Mouse (Mus musculus): ENCODE results near the gene Ccna1. TPM values are rescaled to one million over a fixed set of nuclear protein-coding genes. Genes with fewer than 3 reads are reported as not detected.

Gene Ccna1
- not detected in 2 replicates for polyA plus RNA-seq (2012; ENCODE audit: insufficient read depth, low replicate concordance)

DNA sequence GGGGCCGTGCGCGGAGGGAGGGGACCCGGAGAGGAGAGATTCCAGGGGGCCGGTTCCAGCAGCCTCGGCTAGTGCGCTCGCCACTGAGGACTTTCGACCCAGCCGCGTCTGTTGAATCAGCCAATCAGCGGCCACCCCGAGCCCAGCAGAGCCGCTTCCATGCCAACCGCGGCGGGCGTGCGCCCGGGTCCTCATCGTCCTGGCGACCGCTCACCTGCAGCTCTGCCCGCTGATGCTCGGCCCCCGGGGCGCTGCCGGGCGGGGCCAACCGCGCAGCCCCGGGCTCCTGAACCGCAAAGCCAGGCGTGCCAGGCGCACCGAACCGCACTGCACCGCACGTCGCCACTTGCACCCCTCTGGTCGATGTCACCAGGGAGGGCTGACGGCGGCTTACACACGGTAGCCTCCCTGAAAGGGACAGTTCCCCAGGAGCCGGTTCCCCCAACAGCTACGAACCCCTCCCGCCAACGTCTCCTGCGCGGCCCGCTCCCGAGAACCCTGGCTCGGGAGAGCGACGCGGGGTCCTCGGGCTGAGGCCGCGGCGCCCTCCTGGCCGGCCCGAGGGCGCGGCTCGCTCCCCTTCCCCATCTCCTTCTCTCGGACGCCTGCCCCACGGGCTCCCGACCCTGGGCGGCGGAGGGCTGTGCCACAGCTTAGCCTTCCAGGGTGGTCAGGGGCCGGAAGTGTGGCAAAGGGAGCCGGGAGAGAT is at the start of gene Ccna1:
Gene Ccna1, minus strand, starts transcription at position 464 of the 709 bp plus-strand sequence.
- Histone ChIP-seq H3K4me3 (replicated peaks) (peak within 1 kb of the TSS; percentile 33), H3K36me3 (replicated peaks; ENCODE audit: low read length) (no peaks in the 10 kb centered on the region), H3K4me1 (0 out of 2 replicates have a peak, but pooled peaks cover 4% of the 10 kb centered on the region), H3K9me3 (peaks cover 8% of the 10 kb centered on the region; the same call in 1 of the 2 replicates), H3K27me3 (replicated peaks) (peaks cover 31% of the 10 kb centered on the region)
- TF ChIP-seq FLI1 (IDR thresholded peaks at IDR 0.05; ENCODE audit: low read length), result no peak
- no peak for TF ChIP-seq GATA1 (IDR thresholded peaks at IDR 0.05; ENCODE audit: borderline replicate concordance, low read length)

DNA sequence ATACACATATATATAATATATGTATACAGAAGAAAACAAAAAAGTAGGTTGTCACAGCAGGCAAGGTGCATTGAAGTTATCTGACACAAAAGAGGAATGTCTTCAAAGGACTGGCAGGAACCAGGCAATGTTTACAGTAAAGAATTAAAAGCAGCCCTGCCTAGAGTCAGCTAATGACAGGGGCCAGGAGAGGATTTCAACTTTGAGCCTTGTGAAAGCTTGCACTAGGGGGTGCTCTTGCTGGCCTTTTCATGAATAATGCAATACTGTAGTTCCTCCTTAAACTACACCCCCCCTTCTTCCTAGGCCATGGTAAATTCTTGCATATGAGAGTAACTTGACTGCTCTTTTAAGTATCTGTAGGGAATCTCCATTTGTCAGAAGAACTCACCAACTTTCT is 45.8 kb upstream of the Ccna1 start:
- no peak overlapping the region for H3K4me3 ChIP-seq (replicated peaks)
- H3K4me1 ChIP-seq, result no peaks in the 10 kb centered on the region; the same call in 1 of the 2 replicates
- H3K36me3 ChIP-seq (replicated peaks; ENCODE audit: low read length), result no peaks in the 10 kb centered on the region
- peaks cover 2% of the 10 kb centered on the region for H3K27me3 ChIP-seq (replicated peaks)
- peaks cover 33% of the 10 kb centered on the region for H3K9me3 ChIP-seq
- TF ChIP-seq FLI1 (IDR thresholded peaks at IDR 0.05; ENCODE audit: low read length), result no peak
- no peak for TF ChIP-seq GATA1 (IDR thresholded peaks at IDR 0.05; ENCODE audit: borderline replicate concordance, low read length)

DNA sequence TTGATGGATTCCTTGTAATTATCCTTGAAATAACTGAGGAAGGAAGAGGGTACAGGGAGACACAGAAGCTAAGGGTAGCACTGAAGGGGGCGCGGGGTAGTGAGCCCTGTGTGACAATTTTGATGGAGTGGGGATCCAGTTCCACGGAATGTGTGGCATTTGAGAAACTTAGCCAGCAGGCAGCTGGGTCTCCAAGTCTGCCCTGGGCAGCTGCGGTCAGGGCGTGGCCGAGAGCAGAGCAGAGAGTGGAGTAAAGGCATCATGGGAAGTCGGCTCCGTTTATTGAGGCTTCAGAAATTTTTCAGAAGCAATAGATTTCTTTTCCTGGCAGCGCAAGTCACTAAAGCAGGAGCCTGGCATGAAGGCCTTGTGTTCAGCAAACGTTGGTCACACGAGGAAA is 43.7 kb upstream of the Ccna1 start:
- Histone ChIP-seq H3K36me3 (replicated peaks; ENCODE audit: low read length) (no peaks in the 10 kb centered on the region), H3K4me3 (replicated peaks) (no peak overlapping the region), H3K9me3 (peaks cover 16% of the 10 kb centered on the region), H3K27me3 (replicated peaks) (peaks cover 2% of the 10 kb centered on the region), H3K4me1 (no peaks in the 10 kb centered on the region; the same call in 1 of the 2 replicates)
- TF ChIP-seq FLI1 (IDR thresholded peaks at IDR 0.05; ENCODE audit: low read length), result no peak
- TF ChIP-seq GATA1 (IDR thresholded peaks at IDR 0.05; ENCODE audit: borderline replicate concordance, low read length), result no peak

DNA sequence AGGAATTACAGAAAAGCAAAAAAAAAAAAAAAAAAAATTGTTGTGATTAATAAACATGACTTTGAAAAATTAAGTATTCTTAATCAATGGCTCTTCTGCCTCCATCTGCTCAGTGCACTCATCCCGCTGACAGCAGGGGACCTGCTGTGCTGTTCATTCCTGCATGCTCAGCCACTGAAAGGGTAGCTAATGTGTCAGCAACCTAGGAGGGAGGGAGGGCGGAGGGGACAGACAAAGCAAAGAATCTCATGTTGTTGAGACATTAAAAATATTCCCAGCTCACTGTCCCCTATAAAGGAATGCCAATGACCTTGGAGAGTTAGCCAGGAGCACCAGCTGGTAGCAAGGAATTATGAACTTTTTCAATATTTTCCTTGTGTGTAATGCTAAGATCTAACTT is 42.7 kb upstream of the Ccna1 start:
- H3K4me3 ChIP-seq (replicated peaks), result no peak overlapping the region
- no peaks in the 10 kb centered on the region for H3K4me1 ChIP-seq
- no peaks in the 10 kb centered on the region for H3K36me3 ChIP-seq (replicated peaks; ENCODE audit: low read length)

DNA sequence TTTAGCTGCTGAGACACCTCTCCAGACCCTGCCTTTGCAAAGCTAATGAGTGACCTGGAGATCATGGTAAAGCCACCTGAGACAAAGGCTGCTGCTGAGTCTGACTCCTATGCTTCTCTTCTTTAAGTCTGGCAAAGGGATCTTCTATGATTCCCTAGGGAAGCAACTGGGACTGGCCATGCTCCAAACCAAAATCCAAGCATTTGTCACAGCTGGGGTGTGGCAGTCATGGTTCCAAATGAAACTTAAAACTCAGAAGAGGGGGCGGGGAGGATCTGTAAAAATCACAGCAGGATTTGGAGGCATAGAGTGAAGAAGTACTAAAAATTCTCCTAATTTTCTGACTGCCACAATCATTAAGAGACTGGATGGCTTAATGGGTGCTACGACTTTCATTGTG is 41.9 kb upstream of the Ccna1 start:
- Histone ChIP-seq H3K27me3 (replicated peaks) (peaks cover 2% of the 10 kb centered on the region), H3K36me3 (replicated peaks; ENCODE audit: low read length) (no peaks in the 10 kb centered on the region), H3K9me3 (peaks cover 10% of the 10 kb centered on the region), H3K4me1 (no peaks in the 10 kb centered on the region), H3K4me3 (replicated peaks) (no peak overlapping the region)
- TF ChIP-seq FLI1 (IDR thresholded peaks at IDR 0.05; ENCODE audit: low read length) (no peak), GATA1 (IDR thresholded peaks at IDR 0.05; ENCODE audit: borderline replicate concordance, low read length) (no peak)

More for the DNA sequence above, 42.7 kb upstream of the Ccna1 start:
- peaks cover 2% of the 10 kb centered on the region for H3K27me3 ChIP-seq (replicated peaks)
- peaks cover 10% of the 10 kb centered on the region for H3K9me3 ChIP-seq
- TF ChIP-seq GATA1 (IDR thresholded peaks at IDR 0.05; ENCODE audit: borderline replicate concordance, low read length) (no peak), FLI1 (IDR thresholded peaks at IDR 0.05; ENCODE audit: low read length) (no peak)

DNA sequence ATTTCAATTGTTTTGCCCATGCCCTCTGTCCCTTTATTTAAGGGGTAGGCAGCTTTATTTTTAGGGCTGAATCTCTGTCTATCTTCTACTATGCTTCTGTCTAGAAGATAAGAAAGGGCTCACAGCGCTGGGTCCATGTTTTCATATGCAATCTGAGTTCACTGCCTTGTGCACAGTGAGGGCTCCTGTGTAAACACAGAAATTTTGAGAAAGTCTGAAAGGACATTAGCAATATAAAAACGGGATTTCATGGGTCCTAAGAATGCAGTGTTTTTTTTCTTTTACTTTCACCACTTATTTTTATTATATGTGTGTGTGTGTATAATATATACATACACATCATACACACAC is 41.3 kb upstream of the Ccna1 start:
- Histone ChIP-seq H3K9me3 (peaks cover 10% of the 10 kb centered on the region), H3K4me1 (no peaks in the 10 kb centered on the region), H3K36me3 (replicated peaks; ENCODE audit: low read length) (no peaks in the 10 kb centered on the region), H3K27me3 (replicated peaks) (peaks cover 2% of the 10 kb centered on the region), H3K4me3 (replicated peaks) (no peak overlapping the region)
- TF ChIP-seq GATA1 (IDR thresholded peaks at IDR 0.05; ENCODE audit: borderline replicate concordance, low read length), result no peak

DNA sequence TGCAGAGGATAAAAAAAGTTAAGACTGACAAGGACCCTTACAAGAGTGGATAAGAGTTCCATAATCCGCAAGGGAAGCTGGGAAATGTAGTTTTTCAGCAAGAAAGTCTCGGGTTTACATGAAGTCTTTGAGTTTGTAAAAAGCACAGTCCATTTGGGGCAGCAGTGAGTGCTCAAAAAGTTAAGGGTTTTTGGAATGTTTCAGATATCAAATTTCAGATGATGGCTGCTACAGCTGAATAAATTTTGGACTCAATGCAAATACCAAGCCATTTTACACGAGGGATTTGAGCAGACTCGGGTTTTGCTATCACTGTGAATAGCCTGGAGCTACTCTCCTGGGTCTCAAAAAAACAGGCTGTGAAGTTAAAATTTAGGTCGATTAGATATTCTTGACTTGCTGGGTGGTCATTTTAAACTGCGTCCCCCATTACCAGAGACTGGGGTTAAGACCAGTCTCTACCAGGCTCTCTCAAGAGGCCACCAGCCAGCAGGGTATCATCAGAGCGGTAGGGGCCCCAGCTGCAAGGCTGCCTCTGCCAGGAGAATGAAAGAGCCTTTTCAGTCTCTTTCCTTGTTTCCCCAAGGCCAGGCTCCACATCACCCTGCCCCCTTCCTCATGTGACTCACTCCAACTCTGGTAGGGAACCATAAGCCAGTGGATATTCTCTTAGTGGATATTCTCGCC is 40.8 kb upstream of the Ccna1 start:
- H3K27me3 ChIP-seq (replicated peaks), result peaks cover 2% of the 10 kb centered on the region
- peaks cover 10% of the 10 kb centered on the region for H3K9me3 ChIP-seq
- H3K36me3 ChIP-seq (replicated peaks; ENCODE audit: low read length), result no peaks in the 10 kb centered on the region
- H3K4me3 ChIP-seq (replicated peaks), result no peak overlapping the region
- no peaks in the 10 kb centered on the region for H3K4me1 ChIP-seq
- no peak for TF ChIP-seq GATA1 (IDR thresholded peaks at IDR 0.05; ENCODE audit: borderline replicate concordance, low read length)
- TF ChIP-seq FLI1 (IDR thresholded peaks at IDR 0.05; ENCODE audit: low read length), result no peak

DNA sequence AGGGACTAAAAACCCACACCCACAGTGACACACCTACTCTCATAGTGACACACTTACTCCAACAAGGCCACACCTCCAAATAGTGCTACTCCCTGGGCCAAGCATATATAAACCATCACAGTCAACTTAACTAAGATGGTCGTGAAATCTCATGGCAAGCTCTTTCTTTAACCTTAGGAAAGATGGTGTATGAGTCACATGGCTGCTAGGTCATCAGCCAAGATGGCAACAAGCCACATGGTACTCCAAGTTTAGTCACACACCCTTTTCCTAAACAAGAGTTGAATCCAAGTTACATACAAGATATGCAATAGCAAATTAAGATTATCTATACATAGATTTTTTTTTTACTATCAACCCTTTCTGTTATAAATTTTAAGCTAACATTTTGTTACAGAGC is 37.9 kb upstream of the Ccna1 start:
- TF ChIP-seq GATA1 (IDR thresholded peaks at IDR 0.05; ENCODE audit: borderline replicate concordance, low read length) (no peak), FLI1 (IDR thresholded peaks at IDR 0.05; ENCODE audit: low read length) (no peak)
- Histone ChIP-seq H3K27me3 (replicated peaks) (peaks cover 2% of the 10 kb centered on the region), H3K4me3 (replicated peaks) (no peak overlapping the region), H3K4me1 (no peaks in the 10 kb centered on the region), H3K9me3 (peaks cover 4% of the 10 kb centered on the region), H3K36me3 (replicated peaks; ENCODE audit: low read length) (no peaks in the 10 kb centered on the region)

DNA sequence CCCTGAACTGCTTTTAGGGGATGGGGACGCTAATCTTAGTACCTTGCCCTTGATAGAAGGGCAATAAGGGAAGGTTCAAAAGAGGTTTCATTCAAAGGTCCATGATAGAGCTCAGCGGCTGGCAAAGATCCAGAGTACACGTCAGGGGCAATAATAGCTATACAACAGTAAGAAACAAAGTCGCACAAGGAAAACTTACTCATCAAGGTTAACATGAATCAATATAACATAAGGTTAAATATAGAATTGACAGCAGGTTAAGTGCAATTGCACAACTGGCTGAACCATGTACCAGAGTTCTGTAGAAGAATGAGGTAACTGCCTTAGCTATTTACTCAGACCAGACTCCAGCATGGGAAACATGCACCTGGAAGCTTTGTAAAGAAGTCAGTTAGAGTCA is 34.0 kb upstream of the Ccna1 start:
- no peak for TF ChIP-seq FLI1 (IDR thresholded peaks at IDR 0.05; ENCODE audit: low read length)
- no peak for TF ChIP-seq GATA1 (IDR thresholded peaks at IDR 0.05; ENCODE audit: borderline replicate concordance, low read length)
- H3K9me3 ChIP-seq, result no peaks in the 10 kb centered on the region
- no peaks in the 10 kb centered on the region for H3K27me3 ChIP-seq (replicated peaks)
- H3K4me3 ChIP-seq (replicated peaks), result no peak overlapping the region
- no peaks in the 10 kb centered on the region for H3K4me1 ChIP-seq
- H3K36me3 ChIP-seq (replicated peaks; ENCODE audit: low read length), result no peaks in the 10 kb centered on the region

DNA sequence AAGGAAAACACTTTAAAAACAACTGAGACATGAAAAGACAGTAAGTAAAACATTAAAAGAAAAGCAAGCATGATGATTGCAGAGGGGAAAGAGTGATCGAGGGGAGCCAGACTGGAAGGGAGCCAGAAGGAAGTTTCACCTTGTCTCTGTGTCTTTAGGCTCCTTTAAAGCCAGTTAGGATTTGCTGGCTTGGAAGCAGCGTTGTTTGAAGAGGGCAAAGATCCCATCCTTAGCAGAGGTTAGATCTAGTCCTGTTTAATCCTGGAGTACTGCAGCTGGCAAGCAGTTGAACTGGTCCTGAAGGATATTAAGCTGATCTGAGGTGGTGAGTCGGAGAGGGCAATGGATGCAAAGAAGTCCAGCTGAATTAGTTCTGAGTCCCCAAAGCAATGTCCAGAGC is 33.5 kb upstream of the Ccna1 start:
- Histone ChIP-seq H3K27me3 (replicated peaks) (no peaks in the 10 kb centered on the region), H3K36me3 (replicated peaks; ENCODE audit: low read length) (no peaks in the 10 kb centered on the region), H3K4me3 (replicated peaks) (no peak overlapping the region), H3K4me1 (no peaks in the 10 kb centered on the region), H3K9me3 (no peaks in the 10 kb centered on the region)
- TF ChIP-seq FLI1 (IDR thresholded peaks at IDR 0.05; ENCODE audit: low read length) (no peak), GATA1 (IDR thresholded peaks at IDR 0.05; ENCODE audit: borderline replicate concordance, low read length) (no peak)

Data from megakaryocyte, embryonic 14.5 days (primary cell).